Mouse (Mus musculus) olfactory bulb, adult 2 months (tissue): ENCODE results near the gene Otog.

Experiments used
- CTCF ChIP-seq: fragments of 200-500 bp; IDR thresholded peaks from 2 replicates; pipeline ENCODE4 v1.5.1; 2012; ENCODE audit warnings: low read depth, mild to moderate bottlenecking, low read length, moderate library complexity; ENCODE audit not compliant: insufficient read depth
- POLR2A ChIP-seq: fragments of 200-500 bp; IDR thresholded peaks from 2 replicates; pipeline ENCODE4 v1.6.1; 2012; ENCODE audit warnings: mild to moderate bottlenecking, low read depth, low read length, moderate library complexity; ENCODE audit not compliant: insufficient read depth

GRCm38 (mm10) chr7:46220591-46221129 is 20.1 kb upstream of the Otog start:
- TF ChIP-seq CTCF, result no peak
- no peak for TF ChIP-seq POLR2A
